Mouse (Mus musculus): Measurements from ENCODE around the gene Ccdc170.

DNA sequence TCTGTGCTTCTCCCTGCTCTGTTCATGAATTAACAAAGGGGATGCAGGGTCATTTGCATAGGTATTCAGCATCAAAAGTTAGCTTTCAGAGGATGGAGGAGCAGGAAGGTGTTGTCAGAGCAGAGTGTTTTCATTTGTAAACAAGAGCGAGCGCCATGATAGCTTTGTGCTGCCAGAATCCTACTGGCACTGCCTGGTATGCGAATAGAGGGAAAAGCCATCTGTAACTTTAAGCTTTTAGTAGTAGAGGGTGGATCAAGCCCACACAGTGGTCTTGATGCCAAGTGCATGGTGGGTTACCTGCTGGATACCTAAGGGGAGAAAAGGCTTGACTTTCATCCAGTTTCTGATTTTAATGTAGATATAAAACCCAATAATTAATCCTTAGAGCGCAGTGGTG lies 89.0 kb downstream of the Ccdc170 start:
- TF ChIP-seq POLR2A (IDR thresholded peaks at IDR 0.05; ENCODE audit: borderline replicate concordance, extremely low read depth, insufficient read depth, insufficient read length, poor library complexity, severe bottlenecking) = no peak
- TF ChIP-seq CTCF (IDR thresholded peaks at IDR 0.05; ENCODE audit: borderline replicate concordance, extremely low read depth, insufficient read depth, insufficient read length) = no peak
